Mouse (Mus musculus) CD4-positive naive resting alpha-beta T cell, adult 76 days (primary cell): ENCODE results near the gene Gm38393. TPM values are rescaled to one million over a fixed set of nuclear protein-coding genes. Genes with fewer than 3 reads are reported as not detected.

Experiments used
- total RNA-seq: library from RNA; stranded (reverse); gene quantifications from one replicate; pipeline ENCODE4 v1.2.4, GENCODE M21; 2023

The Gm38393 gene
- total RNA-seq, result 1.3 TPM

DNA sequence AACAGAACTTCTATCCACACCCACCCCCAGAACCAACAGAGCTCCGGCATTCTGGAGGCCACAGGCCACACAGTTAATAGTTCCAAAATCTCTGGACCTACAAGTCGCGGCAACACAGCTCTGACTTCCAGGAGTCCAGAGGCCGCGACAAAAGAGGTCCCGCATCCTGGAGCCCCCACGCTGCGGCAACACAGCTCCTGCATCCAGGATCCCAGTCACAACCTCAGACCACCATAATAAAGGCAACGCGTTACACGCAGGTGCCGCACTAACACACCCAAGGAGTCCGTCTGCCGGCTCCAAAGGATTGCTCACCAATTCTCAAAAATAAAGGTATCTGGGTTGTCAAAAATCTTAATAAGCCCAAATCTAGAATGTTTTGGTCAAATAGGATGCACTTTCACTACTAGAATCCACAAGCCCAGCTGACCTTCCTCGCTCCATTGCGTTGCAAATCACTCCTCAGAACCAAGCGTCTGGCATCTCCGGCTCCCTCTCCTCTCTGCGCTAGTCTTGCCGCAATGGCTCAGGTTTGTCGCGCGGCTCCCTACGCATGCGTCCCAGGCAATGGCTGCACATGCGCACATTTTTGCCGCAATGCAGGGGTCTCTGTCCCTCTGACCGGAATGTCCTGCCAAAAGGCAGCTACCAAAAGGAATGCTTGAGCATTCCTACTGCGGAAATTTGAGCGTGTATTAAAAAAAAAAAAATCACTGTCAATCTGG, at the start of gene Gm38393, which contains the start of gene Snurf:
Gm38393 (minus strand) TSS at position 459 of the 725 bp plus-strand sequence.
Snurf (minus strand) TSS at position 444 of the 725 bp plus-strand sequence.

Other genes with a start within 250 kb of the Gm38393 start
- not detected for gene Snurf, start within 50 bp of the Gm38393 start, total RNA-seq
- 0.32 TPM for gene Snrpn, start 135.2 kb upstream of the Gm38393 start, total RNA-seq